16 mouse cellular contexts compared by ENCODE assay signal in the genomic region with DNA sequence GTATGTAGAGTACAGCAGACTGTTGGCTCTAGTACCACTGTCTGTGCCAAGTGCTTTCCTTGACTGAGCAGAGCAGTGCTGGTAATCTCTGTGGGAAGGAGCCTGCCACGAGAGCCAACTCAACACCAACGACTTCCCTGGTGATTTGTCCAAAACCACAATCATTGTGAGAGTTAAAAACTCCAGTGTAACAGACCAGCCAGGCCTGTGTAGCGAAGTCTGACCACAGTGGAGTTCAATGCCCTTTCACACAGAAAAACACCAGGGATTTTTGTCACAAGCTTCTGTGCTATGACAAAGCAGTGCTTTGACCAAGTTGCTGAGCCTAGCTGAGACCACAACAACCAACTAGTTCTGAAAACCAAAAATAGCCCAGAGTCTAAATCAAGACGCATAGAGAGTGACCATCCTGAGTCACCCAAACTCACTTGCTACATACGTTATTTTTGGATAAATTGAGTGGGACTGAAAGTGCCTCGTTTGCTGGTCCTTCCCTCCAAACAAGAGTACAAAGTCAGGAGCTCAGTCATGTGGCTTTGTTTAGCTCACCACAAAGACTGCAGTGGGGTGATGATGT. TPM values are rescaled to one million over a fixed set of nuclear protein-coding genes. Genes with fewer than 3 reads are reported as not detected.
DNase-seq lines count a peak whose midpoint lies in the region; ATAC-seq lines count a peak whose summit lies in the region.
"Had no signal": no experiment of that assay in that cellular context is flagged by ENCODE, and none has a peak within 500 bp of the region (broad histone marks: within the 10 kb centered on the region; RNA-seq: fewer than 3 reads in every experiment).

No protein-coding gene starts in this region.

- no peak overlapping the region for H3K9ac ChIP-seq in midbrain, embryonic 16.5 days (ENCODE audit: low read depth, low read length)
- H3K9ac ChIP-seq: hindbrain, embryonic 13.5 days had no signal

- H3K4me2 ChIP-seq in midbrain, embryonic 16.5 days (ENCODE audit: low read length): no peak overlapping the region
- H3K4me2 ChIP-seq: hindbrain, embryonic 13.5 days had no signal

- no peak overlapping the region for H3K4me3 ChIP-seq in midbrain, embryonic 16.5 days (ENCODE audit: low read depth, low read length)
- H3K4me3 ChIP-seq: erythroblast, embryonic 14.5 days; hindbrain, embryonic 13.5 days had no signal

- peak; percentile 41 for ATAC-seq in granulocyte monocyte progenitor cell, adult 5-6 weeks (replicated peaks; ENCODE audit: poor library complexity, severe bottlenecking)
- ATAC-seq in midbrain, embryonic 16.5 days: no peak

- WGBS in midbrain, embryonic 16.5 days: 80% methylated on average over 6 of the region's 6 CpGs

- H3K27me3 ChIP-seq in midbrain, embryonic 16.5 days (ENCODE audit: control insufficient read depth, insufficient read depth, low read depth, low read length): no peaks in the 10 kb centered on the region
- H3K27me3 ChIP-seq: hindbrain, embryonic 13.5 days had no signal

- H3K36me3 ChIP-seq in midbrain, embryonic 16.5 days (ENCODE audit: control insufficient read depth, insufficient read depth, low read length): no peaks in the 10 kb centered on the region

- peaks cover 3% of the 10 kb centered on the region; the same call in 1 of the 2 replicates for H3K4me1 ChIP-seq in midbrain, embryonic 16.5 days (ENCODE audit: control insufficient read depth, insufficient read depth, low read length)

- H3K27ac ChIP-seq in midbrain, embryonic 16.5 days (ENCODE audit: low read length): no peak overlapping the region
- H3K27ac ChIP-seq: hindbrain, embryonic 13.5 days; stomach, postnatal 0 days had no signal

- DNase-seq in adrenal gland, adult (ENCODE audit: inconsistent age in 2 of 2, low spot score in 1 of 2): peak; percentile 5 to 32
- no peak for DNase-seq in adrenal gland, postnatal 4 days (ENCODE audit: low spot score in 2 of 2)
- peak; percentile 77 for DNase-seq in layer of hippocampus, adult 9-11 months
- DNase-seq in layer of hippocampus, postnatal 36 days: no peak
- peak; percentile 75 for DNase-seq in Muller cell, postnatal 12 days (ENCODE audit: inconsistent ontology term)
- DNase-seq in urinary bladder, postnatal 14 days (ENCODE audit: low spot score): no peak
- DNase-seq: cerebellum, adult 8-10 months; kidney, adult 18-20 months; kidney, postnatal 36 days; liver; lung, postnatal 10 days had no signal

- no peaks in the 10 kb centered on the region; the same call in 1 of the 2 replicates for H3K9me3 ChIP-seq in midbrain, embryonic 16.5 days (replicated peaks; ENCODE audit: control insufficient read depth, low read length, poor library complexity, severe bottlenecking)
- H3K9me3 ChIP-seq: hindbrain, embryonic 13.5 days had no signal

RNA-seq across cellular contexts. Expression of gene Atf3, which starts 12.6 kb away (rescaled TPM):
- 1 to 10 TPM; 1.8 to 2.3 TPM for total RNA-seq in adrenal gland, postnatal 4 days (2021)
- total RNA-seq in layer of hippocampus, postnatal 36 days (2021): 1 to 10 TPM; 1.2 to 1.4 TPM
- not detected in 2 replicates for total RNA-seq in granulocyte monocyte progenitor cell, adult 5-6 weeks (2014; fragmentation: Nextera tagmentation)
- 8.7 and 12.8 TPM in 2 replicates for total RNA-seq in granulocyte monocyte progenitor cell, adult 5-6 weeks (2017)
- 1.2 and 1.6 TPM in 2 replicates for polyA plus RNA-seq in midbrain, embryonic 16.5 days (2015; fragmentation: Nextera tagmentation; extraction: Ambion mirVana)

Comparison
In these comparisons a context has a peak if more than half of its experiments do, and no peak if none do; other contexts are left out.
1. DNase-seq: peak in adrenal gland, adult (2 of 2), layer of hippocampus, adult 9-11 months (single experiment) and Muller cell, postnatal 12 days (single experiment); none in adrenal gland, postnatal 4 days (0 of 2), layer of hippocampus, postnatal 36 days (0 of 2) and urinary bladder, postnatal 14 days (single experiment).